Mouse (Mus musculus) cerebellum, adult 2 months (tissue): ENCODE data around the gene Sf3a3.

Experiments used
- CTCF ChIP-seq: fragments of 200-500 bp; IDR thresholded peaks from 2 replicates; pipeline ENCODE4 v1.5.1; 2011; ENCODE audit warnings: low read depth, mild to moderate bottlenecking, control low read depth, low read length, moderate library complexity, borderline replicate concordance; ENCODE audit not compliant: insufficient read depth
- POLR2A ChIP-seq: fragments of 200-500 bp; IDR thresholded peaks from 2 replicates; pipeline ENCODE4 v1.6.1; 2011; ENCODE audit warnings: low read length, control low read depth, borderline replicate concordance; ENCODE audit not compliant: insufficient read depth

GRCm38 (mm10) chr4:124742839-124743238 is 28.3 kb downstream of the Sf3a3 start:
- TF ChIP-seq POLR2A (no peak), CTCF (no peak)
